Mouse (Mus musculus): ENCODE measurements around the gene Tbata.

GRCm38 (mm10) chr10:61188010-61188409 is 16.3 kb downstream of the Tbata start:
- TF ChIP-seq TBP (IDR thresholded peaks at IDR 0.05; ENCODE audit: low read depth, low read length) = no peak
- TF ChIP-seq CTCF (IDR thresholded peaks at IDR 0.05 in 2 of 3, conservative IDR thresholded peaks at IDR 0.05 in 1 of 3; ENCODE audit: control insufficient read depth in 1 of 3, insufficient read depth in 1 of 3, low read depth in 2 of 3, low read length in 3 of 3, poor library complexity in 1 of 3, severe bottlenecking in 1 of 3) = no peak
- no peak for TF ChIP-seq TCF12 (IDR thresholded peaks at IDR 0.05; ENCODE audit: low read depth, low read length)
- no peak for TF ChIP-seq MAFK (IDR thresholded peaks at IDR 0.05; ENCODE audit: borderline replicate concordance, low read depth, low read length)
- no peak for TF ChIP-seq MYC (IDR thresholded peaks at IDR 0.05; ENCODE audit: low read depth, low read length)
- TF ChIP-seq USF2 (IDR thresholded peaks at IDR 0.05; ENCODE audit: borderline replicate concordance in 1 of 2, insufficient read depth in 1 of 2, low read depth in 1 of 2, low read length in 2 of 2) = no peak
- no peak for TF ChIP-seq UBTF (IDR thresholded peaks at IDR 0.05; ENCODE audit: borderline replicate concordance, insufficient read depth, low read depth, low read length)
- TF ChIP-seq ETS1 (IDR thresholded peaks at IDR 0.05; ENCODE audit: low read depth, low read length) = no peak
- no peak for TF ChIP-seq E2F4 (IDR thresholded peaks at IDR 0.05; ENCODE audit: borderline replicate concordance, low read depth, low read length)
